Mouse (Mus musculus) heart, embryonic 11.5 days (tissue): ENCODE data around the gene Grin2c. TPM values are rescaled to one million over a fixed set of nuclear protein-coding genes. Genes with fewer than 3 reads are reported as not detected.

Experiments
- ATAC-seq: fragments of 200-750 bp; cut with Nextera tagmentation; replicated peaks from 2 replicates; pipeline ENCODE4 v1.8.0; 2017; ENCODE audit warnings: moderate library complexity; ENCODE audit not compliant: insufficient number of reproducible peaks, low FRiP score, low TSS enrichment
- H3K27ac ChIP-seq: fragments of 300-500 bp; sonication (generic); 2 replicates; pipeline ENCODE4 v1.5.1; 2014; ENCODE audit warnings: mild to moderate bottlenecking, low read depth, low read length
- H3K27me3 ChIP-seq: fragments of 300-500 bp; sonication (generic); 2 replicates; pipeline ENCODE4 v1.6.1; 2014; ENCODE audit warnings: mild to moderate bottlenecking, low read length, mixed read lengths; ENCODE audit not compliant: control insufficient read depth, insufficient read depth
- H3K36me3 ChIP-seq: fragments of 300-500 bp; sonication (generic); 2 replicates; pipeline ENCODE4 v1.6.1; 2014; ENCODE audit warnings: mild to moderate bottlenecking, low read length, moderate library complexity, mixed read lengths; ENCODE audit not compliant: control insufficient read depth, insufficient read depth
- H3K4me1 ChIP-seq: fragments of 300-500 bp; sonication (generic); 2 replicates; pipeline ENCODE4 v1.6.1; 2014; ENCODE audit warnings: low read length; ENCODE audit not compliant: control insufficient read depth, insufficient read depth
- H3K4me2 ChIP-seq: fragments of 300-500 bp; sonication (generic); 2 replicates; pipeline ENCODE4 v1.6.1; 2014; ENCODE audit warnings: mild to moderate bottlenecking, moderate library complexity
- H3K4me3 ChIP-seq: fragments of 300-500 bp; sonication (generic); 2 replicates; pipeline ENCODE4 v1.5.1; 2014; ENCODE audit warnings: low read depth, low read length
- H3K9ac ChIP-seq: fragments of 300-500 bp; sonication (generic); 2 replicates; pipeline ENCODE4 v1.6.1; 2014; ENCODE audit warnings: mild to moderate bottlenecking, low read depth, low read length, moderate library complexity
- H3K9me3 ChIP-seq: fragments of 300-500 bp; sonication (generic); replicated peaks from 2 replicates; pipeline ENCODE4 v1.6.1; 2016; ENCODE audit warnings: low read length; ENCODE audit not compliant: control insufficient read depth
- WGBS: fragments of 180-500 bp; shearing (Covaris S2); extraction: QIAGEN DNeasy Blood & Tissue Kit; methylation state at CpG from one replicate; pipeline ENCODE4 v1.1.7; 2014; ENCODE audit not compliant: insufficient replicate concordance; 5-methylcytosine and 5-hydroxymethylcytosine counted together
- polyA plus RNA-seq: library from polyadenylated mRNA; unstranded; fragments of >200 nt; fragmentation: Nextera tagmentation; extraction: Ambion mirVana; gene quantifications from 2 replicates; pipeline ENCODE4 v1.2.1, GENCODE M21; 2014

The Grin2c gene
- 0.13 TPM in 1 of 2 replicates, not detected in the other for polyA plus RNA-seq

GRCm38 (mm10) chr11:115267061-115267883 lies at the start of gene Grin2c:
Grin2c (minus strand) TSS chr11:115267243.
- 6% methylated on average over 41 of the region's 50 CpGs for WGBS
- Histone ChIP-seq H3K4me3 (peak within 1 kb of the TSS; percentile 47), H3K27ac (no peak within 1 kb of the TSS), H3K4me2 (peak within 1 kb of the TSS; percentile 89), H3K9me3 (no peaks in the 10 kb centered on the region), H3K9ac (peak within 1 kb of the TSS; percentile 59; the same call in 1 of the 2 replicates), H3K36me3 (peaks cover 2% of the 10 kb centered on the region; the same call in 1 of the 2 replicates), H3K27me3 (peaks cover 76% of the 10 kb centered on the region), H3K4me1 (peaks cover 19% of the 10 kb centered on the region)
- ATAC-seq = no peak

- Histone ChIP-seq H3K27me3 (peaks cover 61% of the 10 kb centered on the region), H3K4me3 (no peak overlapping the region), H3K9ac (no peak overlapping the region), H3K9me3 (no peaks in the 10 kb centered on the region), H3K27ac (no peak overlapping the region), H3K4me2 (no peak overlapping the region), H3K4me1 (no peaks in the 10 kb centered on the region; the same call in 1 of the 2 replicates), H3K36me3 (no peaks in the 10 kb centered on the region)
- 46% methylated on average over 2 of the region's 2 CpGs for WGBS
- no peak for ATAC-seq
Observed at GRCm38 (mm10) chr11:115314249-115314648, 47.2 kb upstream of the Grin2c start.

GRCm38 (mm10) chr11:115308781-115309180 lies 41.7 kb upstream of the Grin2c start:
- Histone ChIP-seq H3K4me2 (no peak overlapping the region), H3K4me1 (peaks cover 12% of the 10 kb centered on the region), H3K9ac (no peak overlapping the region), H3K27ac (no peak overlapping the region), H3K36me3 (no peaks in the 10 kb centered on the region), H3K4me3 (no peak overlapping the region), H3K9me3 (no peaks in the 10 kb centered on the region), H3K27me3 (peaks cover 10% of the 10 kb centered on the region)
- WGBS = 55% methylated on average over 1 of the region's 1 CpGs
- ATAC-seq = no peak

GRCm38 (mm10) chr11:115306863-115307262 lies 39.8 kb upstream of the Grin2c start, which contains the start of gene Otop2:
Otop2 (plus strand) TSS chr11:115307163.
- WGBS = 35% methylated on average over 8 of the region's 8 CpGs
- no peak within 1 kb of the TSS for H3K4me3 ChIP-seq
- ATAC-seq = no peak

GRCm38 (mm10) chr11:115303167-115303566 lies 36.1 kb upstream of the Grin2c start:
- ATAC-seq = no peak
- H3K27me3 ChIP-seq = peaks cover 16% of the 10 kb centered on the region
- whole genome bisulfite sequencing = 54% methylated on average over 8 of the region's 8 CpGs

More at GRCm38 (mm10) chr11:115306863-115307262, 39.8 kb upstream of the Grin2c start, which contains the start of gene Otop2:
- H3K36me3 ChIP-seq = no peaks in the 10 kb centered on the region
- H3K27me3 ChIP-seq = peaks cover 2% of the 10 kb centered on the region
- no peak within 1 kb of the TSS for H3K9ac ChIP-seq
- H3K4me1 ChIP-seq = peaks cover 12% of the 10 kb centered on the region
- no peaks in the 10 kb centered on the region for H3K9me3 ChIP-seq
- H3K27ac ChIP-seq = no peak within 1 kb of the TSS
- H3K4me2 ChIP-seq = no peak within 1 kb of the TSS

GRCm38 (mm10) chr11:115301351-115301750 lies 34.3 kb upstream of the Grin2c start:
- peaks cover 7% of the 10 kb centered on the region for H3K4me1 ChIP-seq
- no peak for ATAC-seq

More at GRCm38 (mm10) chr11:115303167-115303566, 36.1 kb upstream of the Grin2c start:
- Histone ChIP-seq H3K36me3 (no peaks in the 10 kb centered on the region), H3K9me3 (no peaks in the 10 kb centered on the region), H3K27ac (no peak overlapping the region), H3K4me2 (no peak overlapping the region), H3K9ac (no peak overlapping the region), H3K4me1 (peaks cover 3% of the 10 kb centered on the region), H3K4me3 (no peak overlapping the region)

GRCm38 (mm10) chr11:115300745-115301144 lies 33.7 kb upstream of the Grin2c start:
- Histone ChIP-seq H3K9me3 (no peaks in the 10 kb centered on the region), H3K4me3 (no peak overlapping the region), H3K36me3 (no peaks in the 10 kb centered on the region), H3K27ac (no peak overlapping the region), H3K4me2 (no peak overlapping the region), H3K27me3 (peaks cover 33% of the 10 kb centered on the region), H3K9ac (no peak overlapping the region), H3K4me1 (peaks cover 4% of the 10 kb centered on the region; the same call in 1 of the 2 replicates)
- 72% methylated on average over 4 of the region's 4 CpGs for WGBS
- no peak for ATAC-seq

More at GRCm38 (mm10) chr11:115301351-115301750, 34.3 kb upstream of the Grin2c start:
- WGBS = 78% methylated on average over 2 of the region's 2 CpGs
- Histone ChIP-seq H3K9ac (no peak overlapping the region), H3K27ac (no peak overlapping the region), H3K9me3 (no peaks in the 10 kb centered on the region), H3K36me3 (no peaks in the 10 kb centered on the region), H3K4me2 (no peak overlapping the region), H3K4me3 (no peak overlapping the region), H3K27me3 (peaks cover 30% of the 10 kb centered on the region)

GRCm38 (mm10) chr11:115298160-115298559 lies 31.1 kb upstream of the Grin2c start:
- no peak for ATAC-seq
- WGBS = 53% methylated on average over 8 of the region's 8 CpGs
- H3K4me2 ChIP-seq = no peak overlapping the region
- H3K4me1 ChIP-seq = peaks cover 4% of the 10 kb centered on the region; the same call in 1 of the 2 replicates
- no peak overlapping the region for H3K9ac ChIP-seq
- H3K27ac ChIP-seq = no peak overlapping the region
- H3K36me3 ChIP-seq = no peaks in the 10 kb centered on the region
- no peak overlapping the region for H3K4me3 ChIP-seq
- no peaks in the 10 kb centered on the region for H3K9me3 ChIP-seq
- peaks cover 36% of the 10 kb centered on the region for H3K27me3 ChIP-seq
